In genomic region chr17:15251641-15252040, GRCm38 (mm10) we compare ENCODE assay signal across 28 mouse cellular contexts.
DNase-seq lines count a peak whose midpoint lies in the region; ATAC-seq and TF ChIP-seq lines count a peak whose summit lies in the region.
"Had no signal": no experiment of that assay in that cellular context is flagged by ENCODE, and none has a peak within 500 bp of the region (broad histone marks: within the 10 kb centered on the region; RNA-seq: fewer than 3 reads in every experiment).

No protein-coding gene starts in this region.

- no peak overlapping the region for H3K4me3 ChIP-seq in forebrain, embryonic 11.5 days (ENCODE audit: low read depth, low read length)
- no peak overlapping the region for H3K4me3 ChIP-seq in forebrain, postnatal 0 days (ENCODE audit: low read depth, low read length)
- no peak overlapping the region for H3K4me3 ChIP-seq in heart, embryonic 12.5 days
- H3K4me3 ChIP-seq: embryonic facial prominence, embryonic 10.5 days; embryonic facial prominence, embryonic 13.5 days; erythroblast, embryonic 14.5 days; forebrain, embryonic 10.5 days; heart, embryonic 13.5 days had no signal

- H3K9me3 ChIP-seq in forebrain, embryonic 11.5 days (ENCODE audit: control insufficient read depth, low read length) = no peaks in the 10 kb centered on the region
- H3K9me3 ChIP-seq in forebrain, postnatal 0 days (ENCODE audit: low read length) = no peaks in the 10 kb centered on the region
- H3K9me3 ChIP-seq in heart, embryonic 12.5 days (replicated peaks) = no peaks in the 10 kb centered on the region
- H3K9me3 ChIP-seq: embryonic facial prominence, embryonic 10.5 days; embryonic facial prominence, embryonic 13.5 days; forebrain, embryonic 10.5 days; heart, embryonic 13.5 days had no signal

- no peak overlapping the region for H3K27ac ChIP-seq in forebrain, embryonic 11.5 days (ENCODE audit: low read depth, low read length)
- no peak overlapping the region for H3K27ac ChIP-seq in forebrain, postnatal 0 days (ENCODE audit: low read depth, low read length)
- no peak overlapping the region for H3K27ac ChIP-seq in heart, embryonic 12.5 days (ENCODE audit: poor library complexity, severe bottlenecking)
- H3K27ac ChIP-seq: embryonic facial prominence, embryonic 10.5 days; embryonic facial prominence, embryonic 13.5 days; forebrain, embryonic 10.5 days; heart, embryonic 13.5 days; hindbrain, embryonic 14.5 days; hindbrain, postnatal 0 days had no signal

- peak; percentile 8 for DNase-seq in forebrain, embryonic 11.5 days (ENCODE audit: low spot score)
- DNase-seq in forebrain, postnatal 0 days = no peak
- peak; percentile 76 for DNase-seq in heart, adult 11 months
- DNase-seq in 3134 (ENCODE audit: extremely low read depth, insufficient read length, low spot score) = peak; percentile 11
- peak; percentile 15 for DNase-seq in fibroblast of lung, adult 2 months (ENCODE audit: low read depth)
- DNase-seq in thymus, postnatal 36 days = no peak
- DNase-seq: adrenal gland, adult 8-10 months; adrenal gland, postnatal 25 days; cerebellum, adult 11-12 months; cerebellum, adult 8-10 months; cerebellum, postnatal 10 days; cerebellum, postnatal 36 days; embryo, embryonic 11 days; heart, postnatal 14 days; heart, postnatal 4 days had no signal

- no peak overlapping the region for H3K4me2 ChIP-seq in forebrain, embryonic 11.5 days (ENCODE audit: low read depth, low read length, severe bottlenecking)
- no peak overlapping the region for H3K4me2 ChIP-seq in forebrain, postnatal 0 days (ENCODE audit: low read depth)
- no peak overlapping the region for H3K4me2 ChIP-seq in heart, embryonic 12.5 days
- H3K4me2 ChIP-seq: embryonic facial prominence, embryonic 13.5 days; heart, embryonic 13.5 days; hindbrain, embryonic 14.5 days had no signal

- no peak for ATAC-seq in forebrain, embryonic 11.5 days (replicated peaks; ENCODE audit: low FRiP score)
- no peak for ATAC-seq in forebrain, postnatal 0 days
- no peak for ATAC-seq in heart, embryonic 12.5 days (ENCODE audit: insufficient number of reproducible peaks, low FRiP score)
- ATAC-seq: activated CD4-positive, CD25-positive, alpha-beta regulatory T cell, adult 4 months; CD4-positive, CD25-positive, alpha-beta regulatory T cell, adult 4 months; forebrain, embryonic 14.5 days; hindbrain, postnatal 0 days; inflammation-experienced regulatory T-cells, adult 6 months; intestine, embryonic 16.5 days had no signal

- 74% methylated on average over 1 of the region's 1 CpGs for WGBS in forebrain, embryonic 11.5 days
- WGBS in forebrain, postnatal 0 days = 88% methylated on average over 1 of the region's 1 CpGs
- 57% methylated on average over 1 of the region's 1 CpGs for WGBS in heart, embryonic 12.5 days

- H3K9ac ChIP-seq in forebrain, embryonic 11.5 days (ENCODE audit: low read length) = no peak overlapping the region
- no peak overlapping the region for H3K9ac ChIP-seq in forebrain, postnatal 0 days
- no peak overlapping the region for H3K9ac ChIP-seq in heart, embryonic 12.5 days
- H3K9ac ChIP-seq: embryonic facial prominence, embryonic 13.5 days; heart, embryonic 13.5 days; hindbrain, embryonic 14.5 days had no signal

- peaks cover 5% of the 10 kb centered on the region; the same call in 1 of the 2 replicates for H3K4me1 ChIP-seq in forebrain, embryonic 11.5 days (replicated peaks; ENCODE audit: control insufficient read depth, insufficient read depth, low read length)
- H3K4me1 ChIP-seq in forebrain, postnatal 0 days (ENCODE audit: insufficient read depth) = peaks cover 5% of the 10 kb centered on the region; the same call in 1 of the 2 replicates
- peaks cover 6% of the 10 kb centered on the region for H3K4me1 ChIP-seq in heart, embryonic 12.5 days (replicated peaks)

- H3K36me3 ChIP-seq in forebrain, embryonic 11.5 days (ENCODE audit: control insufficient read depth, insufficient read depth, low read length) = no peaks in the 10 kb centered on the region
- H3K36me3 ChIP-seq in forebrain, postnatal 0 days (ENCODE audit: insufficient read depth) = no peaks in the 10 kb centered on the region
- no peaks in the 10 kb centered on the region for H3K36me3 ChIP-seq in heart, embryonic 12.5 days
- H3K36me3 ChIP-seq: embryonic facial prominence, embryonic 10.5 days; embryonic facial prominence, embryonic 13.5 days; forebrain, embryonic 10.5 days; heart, embryonic 13.5 days had no signal

- no peak for TF ChIP-seq CTCF in forebrain, postnatal 0 days (IDR thresholded peaks at IDR 0.05; ENCODE audit: low read depth)

- H3K27me3 ChIP-seq in forebrain, embryonic 11.5 days (ENCODE audit: control insufficient read depth, insufficient read depth, low read length) = no peaks in the 10 kb centered on the region
- H3K27me3 ChIP-seq in forebrain, postnatal 0 days (ENCODE audit: insufficient read depth, low read length) = no peaks in the 10 kb centered on the region
- H3K27me3 ChIP-seq in heart, embryonic 12.5 days (replicated peaks) = peaks cover 4% of the 10 kb centered on the region; the same call in 1 of the 2 replicates

Comparison
In these comparisons a context has a peak if more than half of its experiments do, and no peak if none do; other contexts are left out.
1. DNase-seq: peak in forebrain, embryonic 11.5 days (single experiment), heart, adult 11 months (single experiment), 3134 (single experiment) and fibroblast of lung, adult 2 months (single experiment); none in forebrain, postnatal 0 days (single experiment) and thymus, postnatal 36 days (0 of 2).